Mouse (Mus musculus) splenic B cell, adult 2 months (primary cell): ENCODE data around the gene Dock4.

ENCODE experiments used
- DNase-seq: peaks from one replicate; pipeline ENCODE4 v3.0.0-alpha.2; 2011; ENCODE audit warnings: low read depth, low spot score
- H3K27me3 ChIP-seq: 2 replicates; pipeline ENCODE4 v1.6.1; 2012; ENCODE audit warnings: mild to moderate bottlenecking, low read length, moderate library complexity, mixed read lengths; ENCODE audit not compliant: control insufficient read depth, poor library complexity, insufficient read depth, severe bottlenecking
- H3K36me3 ChIP-seq: 2 replicates; pipeline ENCODE4 v1.6.1; 2012; ENCODE audit warnings: mild to moderate bottlenecking, low read length, moderate library complexity, mixed read lengths; ENCODE audit not compliant: control insufficient read depth, poor library complexity, insufficient read depth, severe bottlenecking

Dock4 gene

GRCm38 (mm10) chr12:40445648-40446449 is at the start of gene Dock4, which contains the start of gene Zfp277:
Dock4 (plus strand) TSS chr12:40445952.
Zfp277 (minus strand) TSS chr12:40445902.
- Histone ChIP-seq H3K27me3 (no peaks in the 10 kb centered on the region), H3K36me3 (no peaks in the 10 kb centered on the region)
- DNase-seq: peak; percentile 99

DNA sequence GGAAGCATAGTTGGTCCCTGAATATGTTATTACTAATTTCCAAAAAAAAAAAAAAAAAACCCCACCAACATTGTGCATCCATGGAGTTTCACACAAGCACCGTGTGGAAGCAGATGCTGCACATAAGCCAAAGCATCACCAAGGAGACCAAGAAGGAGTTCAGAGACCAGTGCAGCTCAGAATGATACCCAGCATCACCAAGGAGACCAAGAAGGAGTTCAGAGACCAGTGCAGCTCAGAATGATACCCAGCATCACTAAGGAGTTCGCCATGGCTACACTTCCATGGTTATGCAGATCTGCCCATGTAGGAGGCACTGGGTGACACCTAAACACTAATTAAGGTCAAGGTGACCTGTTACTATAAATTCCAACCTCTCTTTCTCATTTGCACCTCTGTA is 46.8 kb upstream of the Dock4 start:
- no peaks in the 10 kb centered on the region for H3K27me3 ChIP-seq
- no peaks in the 10 kb centered on the region for H3K36me3 ChIP-seq
- DNase-seq: no peak

DNA sequence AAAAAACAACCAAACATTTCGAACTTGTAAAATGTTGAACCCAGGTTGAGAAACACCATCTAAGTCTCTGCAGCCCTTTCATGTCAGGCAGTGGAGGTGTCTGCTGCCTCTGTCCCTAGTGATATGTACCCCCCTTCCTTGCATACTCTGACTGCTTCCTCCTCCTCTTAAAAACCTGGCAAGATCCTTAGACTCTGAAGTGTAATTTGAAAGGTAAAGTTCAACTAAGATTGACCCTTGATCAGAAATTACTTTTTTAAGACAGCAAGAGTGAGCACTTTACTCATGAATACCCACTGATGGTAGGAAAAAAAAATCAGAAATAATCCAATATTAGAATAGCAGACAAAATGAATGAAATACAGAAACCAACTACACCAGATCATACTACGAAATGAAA is 46.4 kb upstream of the Dock4 start:
- DNase-seq: no peak
- H3K27me3 ChIP-seq: no peaks in the 10 kb centered on the region
- H3K36me3 ChIP-seq: no peaks in the 10 kb centered on the region

DNA sequence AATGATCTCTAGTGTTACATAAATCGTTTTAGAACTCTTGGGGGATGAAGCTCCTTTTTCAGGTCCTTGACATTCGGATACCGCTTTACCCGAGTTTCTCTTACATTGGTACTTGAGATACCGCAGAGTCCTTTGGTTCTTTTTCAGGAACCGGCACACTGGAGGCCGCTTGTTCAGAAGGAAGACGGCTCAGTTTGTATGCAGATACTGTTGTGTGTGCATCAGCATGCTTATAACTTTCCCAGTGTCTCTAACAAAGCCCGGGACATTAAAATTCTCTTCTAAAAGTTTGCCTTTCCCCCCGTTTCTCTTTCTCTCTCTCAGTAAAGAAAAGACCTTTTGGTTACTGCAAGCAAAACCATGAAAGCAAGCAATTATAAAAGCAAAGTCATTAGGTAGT is 45.9 kb upstream of the Dock4 start:
- Histone ChIP-seq H3K27me3 (no peaks in the 10 kb centered on the region), H3K36me3 (no peaks in the 10 kb centered on the region)
- DNase-seq: no peak

DNA sequence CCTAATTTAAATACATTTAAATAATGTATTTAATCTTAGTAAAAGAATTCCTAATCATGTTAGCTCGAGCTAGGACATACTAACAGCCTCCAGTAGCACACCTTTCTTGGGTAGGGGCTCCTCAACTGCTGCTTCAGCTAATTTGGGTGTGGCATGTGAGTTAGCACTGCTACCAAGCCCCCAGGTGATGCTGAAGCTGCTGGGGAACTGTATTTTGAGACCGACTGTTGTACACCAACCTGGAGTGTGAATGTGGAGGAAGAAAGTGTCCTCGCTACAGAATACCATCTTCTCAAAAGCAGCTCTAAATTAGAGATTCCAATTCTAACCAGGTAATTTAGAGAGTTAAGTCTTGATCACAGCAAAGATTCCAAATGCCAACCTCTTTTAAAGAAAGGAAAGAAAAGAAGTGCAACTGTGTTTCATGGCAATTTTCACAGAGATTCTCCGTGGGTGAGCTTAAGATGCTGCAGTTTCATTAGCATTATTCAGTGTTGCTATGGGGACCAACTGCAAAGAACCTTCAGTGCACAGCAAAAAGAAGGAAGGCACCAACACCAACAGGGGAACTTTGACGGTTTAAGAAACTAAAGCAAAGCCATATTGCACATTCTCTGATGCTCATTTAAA is 31.0 kb upstream of the Dock4 start:
- DNase-seq: no peak
- Histone ChIP-seq H3K36me3 (0 out of 2 replicates have a peak, but pooled peaks cover 3% of the 10 kb centered on the region), H3K27me3 (no peaks in the 10 kb centered on the region)

GRCm38 (mm10) chr12:40415312-40415925 is 30.3 kb upstream of the Dock4 start:
- no peak for DNase-seq
- 0 out of 2 replicates have a peak, but pooled peaks cover 3% of the 10 kb centered on the region for H3K36me3 ChIP-seq

DNA sequence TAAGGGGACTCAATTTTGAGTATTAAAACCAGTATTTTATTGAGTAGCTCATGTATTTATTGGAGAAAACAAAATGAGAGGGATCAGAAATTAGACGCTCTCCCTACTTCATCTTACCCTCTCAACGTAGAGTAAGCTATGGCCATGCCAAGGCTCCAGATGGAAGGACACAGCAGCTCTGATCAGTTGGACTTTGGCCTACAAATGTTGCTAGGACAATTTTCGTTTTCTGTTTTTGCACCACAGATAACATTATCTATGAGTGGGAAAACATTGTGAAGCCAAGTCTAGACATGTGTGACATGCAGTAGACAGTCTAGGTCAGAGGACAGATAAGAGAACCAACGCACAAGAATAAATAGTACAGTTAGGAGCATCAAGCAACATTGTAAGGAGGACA is 28.5 kb upstream of the Dock4 start:
- no peak for DNase-seq
- H3K36me3 ChIP-seq: 0 out of 2 replicates have a peak, but pooled peaks cover 3% of the 10 kb centered on the region
- H3K27me3 ChIP-seq: no peaks in the 10 kb centered on the region; the same call in 1 of the 2 replicates

More at GRCm38 (mm10) chr12:40415312-40415925, 30.3 kb upstream of the Dock4 start:
- no peaks in the 10 kb centered on the region for H3K27me3 ChIP-seq

GRCm38 (mm10) chr12:40424991-40425390 is 20.8 kb upstream of the Dock4 start:
- no peaks in the 10 kb centered on the region for H3K36me3 ChIP-seq
- DNase-seq: no peak
- no peaks in the 10 kb centered on the region; the same call in 1 of the 2 replicates for H3K27me3 ChIP-seq

DNA sequence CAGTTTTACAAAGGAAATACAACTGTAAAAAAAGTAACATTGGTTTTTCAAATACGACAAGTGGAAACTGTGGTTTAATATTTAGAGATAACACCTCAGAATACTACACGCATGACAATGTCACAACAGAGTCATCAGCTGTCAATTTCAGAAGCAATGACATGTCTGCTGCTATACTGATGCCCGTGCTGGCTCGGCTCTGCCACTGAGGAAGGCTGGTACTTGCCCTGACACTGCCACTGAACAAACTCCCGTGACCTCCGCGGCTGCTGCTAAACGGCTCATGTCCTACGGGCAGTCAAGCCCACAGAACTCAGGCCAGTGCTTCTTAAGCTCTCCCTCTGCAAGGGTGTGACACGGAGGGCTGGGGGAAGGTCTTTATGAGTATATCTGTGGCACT is 18.1 kb upstream of the Dock4 start:
- Histone ChIP-seq H3K36me3 (no peaks in the 10 kb centered on the region), H3K27me3 (no peaks in the 10 kb centered on the region; the same call in 1 of the 2 replicates)
- DNase-seq: peak; percentile 6

GRCm38 (mm10) chr12:40429976-40430375 is 15.8 kb upstream of the Dock4 start:
- Histone ChIP-seq H3K36me3 (no peaks in the 10 kb centered on the region; the same call in 1 of the 2 replicates), H3K27me3 (no peaks in the 10 kb centered on the region; the same call in 1 of the 2 replicates)
- no peak for DNase-seq

DNA sequence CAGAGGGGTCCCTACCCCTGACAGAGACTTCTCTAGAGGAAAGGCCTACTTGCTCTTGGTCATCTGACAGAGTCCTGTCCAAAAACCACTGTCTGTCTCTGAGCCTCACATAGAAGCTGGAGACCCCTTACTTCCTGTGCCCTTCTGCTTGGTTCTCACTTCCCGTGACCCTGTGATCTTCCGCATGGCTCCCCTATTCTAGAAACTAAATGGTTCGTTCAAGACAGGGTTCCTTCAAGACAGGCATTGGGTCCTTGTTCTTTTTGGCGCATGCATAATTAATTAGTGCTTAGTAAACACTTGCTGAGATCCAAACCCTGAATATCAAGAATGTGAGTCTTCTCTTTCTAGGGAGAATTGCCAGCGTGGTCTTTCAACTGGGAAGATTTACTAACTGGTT is 14.7 kb upstream of the Dock4 start:
- Histone ChIP-seq H3K27me3 (no peaks in the 10 kb centered on the region; the same call in 1 of the 2 replicates), H3K36me3 (no peaks in the 10 kb centered on the region; the same call in 1 of the 2 replicates)
- DNase-seq: no peak

- Histone ChIP-seq H3K36me3 (no peaks in the 10 kb centered on the region; the same call in 1 of the 2 replicates), H3K27me3 (no peaks in the 10 kb centered on the region)
- no peak for DNase-seq
These were observed 11.7 kb upstream of the Dock4 start for GRCm38 (mm10) chr12:40434101-40434500.

- Histone ChIP-seq H3K36me3 (no peaks in the 10 kb centered on the region; the same call in 1 of the 2 replicates), H3K27me3 (no peaks in the 10 kb centered on the region)
- no peak for DNase-seq
These were observed 7.7 kb upstream of the Dock4 start for GRCm38 (mm10) chr12:40438049-40438448.

GRCm38 (mm10) chr12:40445206-40445605 is 546 bp upstream of the Dock4 start:
- Histone ChIP-seq H3K36me3 (no peaks in the 10 kb centered on the region), H3K27me3 (no peaks in the 10 kb centered on the region)
- peak; percentile 28 for DNase-seq
